Mouse (Mus musculus): ENCODE results near the gene Pacrg.

Gene Pacrg

DNA sequence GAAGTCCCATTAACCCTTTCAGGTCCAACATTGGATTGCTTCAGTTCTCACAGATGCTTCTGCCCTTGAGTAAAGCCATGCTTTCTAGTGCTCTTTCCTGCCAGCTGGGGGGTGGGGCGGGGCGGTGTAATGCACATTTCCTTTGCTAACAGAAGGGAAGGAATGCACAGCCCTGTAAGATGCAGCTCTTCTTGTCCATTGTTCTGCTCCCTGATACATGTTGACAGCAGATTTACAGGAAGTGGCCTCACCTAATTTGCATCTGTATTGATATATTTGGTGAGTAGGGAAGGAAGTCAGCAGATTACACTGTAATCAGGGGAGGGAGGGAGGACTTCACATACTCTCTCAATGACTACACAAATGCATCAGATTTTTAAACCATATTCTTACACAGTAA is 100.0 kb downstream of the Pacrg start:
- DNase-seq (ENCODE audit: low spot score): no peak

DNA sequence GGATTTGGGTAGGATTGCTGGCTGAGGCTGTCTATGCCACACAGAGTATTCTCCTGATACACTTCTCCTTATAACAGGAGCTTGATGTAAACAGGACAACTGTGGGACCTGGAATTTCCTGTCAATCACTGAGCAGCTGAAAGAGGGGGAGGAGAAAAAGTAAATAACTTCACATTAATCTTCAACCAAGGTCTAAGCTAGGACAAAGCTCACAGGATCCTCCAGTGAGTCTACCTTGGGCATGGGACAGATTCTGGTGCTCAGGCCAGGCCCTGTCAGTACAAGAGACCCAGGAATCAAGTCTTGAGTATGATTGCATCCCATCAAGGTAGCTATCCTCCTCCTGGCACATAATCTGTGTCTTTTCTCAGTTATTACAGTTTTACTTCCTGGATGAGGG is 102.1 kb downstream of the Pacrg start:
- no peak for DNase-seq (ENCODE audit: low spot score)

DNA sequence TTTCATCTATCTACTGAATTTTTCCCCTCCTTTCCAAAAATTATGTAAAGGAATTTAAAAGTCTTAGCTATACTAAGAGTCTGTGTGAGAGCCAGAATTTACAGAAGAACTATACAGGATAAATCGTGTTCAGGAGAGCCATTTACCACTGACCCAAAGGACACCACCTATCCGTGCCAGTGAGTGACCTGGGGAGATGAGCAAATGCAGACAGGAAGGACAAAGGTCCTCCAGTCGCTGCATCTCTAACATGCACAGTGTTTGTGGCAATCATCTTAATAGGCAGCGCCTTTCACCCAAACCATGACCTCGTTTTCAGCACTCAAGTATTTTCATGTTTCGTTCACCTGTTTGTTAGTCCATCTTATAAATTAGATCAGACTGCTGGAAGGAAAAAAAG is 105.4 kb downstream of the Pacrg start:
- DNase-seq (ENCODE audit: low spot score): no peak

DNA sequence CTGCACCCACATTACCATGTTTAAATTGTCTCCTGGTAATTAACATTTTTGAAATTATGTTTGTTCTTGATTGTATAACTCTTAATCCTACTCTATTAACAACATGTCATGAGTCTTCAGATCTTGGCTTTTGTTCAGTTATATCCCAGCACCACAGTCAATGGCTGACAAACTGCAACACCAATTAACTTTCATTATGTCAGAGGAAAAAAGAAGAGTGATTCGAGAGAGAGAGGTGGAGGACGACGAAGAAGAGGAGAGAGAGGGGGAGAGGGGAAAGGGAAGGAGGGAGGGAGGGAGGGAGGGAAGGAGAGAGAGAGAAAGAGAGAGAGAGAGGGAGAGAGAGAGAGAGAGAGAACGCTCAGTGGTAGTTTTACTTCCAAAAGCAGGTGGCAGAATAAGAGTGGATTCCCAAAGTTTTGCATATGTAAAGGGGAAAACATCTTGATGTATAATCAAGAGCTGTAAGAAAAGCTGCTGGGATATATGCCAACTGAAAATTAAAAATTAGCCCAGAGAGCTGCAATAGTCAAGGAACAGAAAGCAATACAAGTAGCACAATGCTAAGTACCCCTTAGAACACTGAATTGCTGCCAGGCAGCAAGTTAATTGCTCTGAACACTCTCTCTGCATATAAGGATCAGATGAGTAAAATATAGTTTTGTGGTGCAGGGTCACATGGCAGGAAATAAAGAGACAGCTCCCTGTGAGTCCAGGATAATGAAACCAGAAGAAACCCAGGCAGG is 107.6 kb downstream of the Pacrg start:
- no peak for DNase-seq (ENCODE audit: low spot score)

DNA sequence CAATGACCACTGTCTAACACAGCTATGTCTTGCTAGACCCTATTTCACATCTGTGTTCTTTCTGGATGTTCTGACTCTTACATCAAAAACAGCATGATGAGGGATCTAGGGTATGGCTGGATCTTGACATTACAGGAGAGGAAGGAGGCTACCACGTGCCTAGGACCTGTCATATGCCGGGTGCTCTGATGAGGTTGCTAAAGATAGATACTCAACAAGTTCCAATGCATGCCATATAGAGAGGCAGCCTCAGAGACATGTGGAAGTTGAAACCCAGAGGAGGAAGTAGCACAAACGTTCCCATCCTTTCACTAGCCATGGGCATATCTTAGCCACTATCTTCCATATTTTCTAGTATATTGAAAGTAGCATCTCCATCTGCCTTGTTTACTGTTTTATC is 115.3 kb downstream of the Pacrg start:
- DNase-seq (ENCODE audit: low spot score): no peak

DNA sequence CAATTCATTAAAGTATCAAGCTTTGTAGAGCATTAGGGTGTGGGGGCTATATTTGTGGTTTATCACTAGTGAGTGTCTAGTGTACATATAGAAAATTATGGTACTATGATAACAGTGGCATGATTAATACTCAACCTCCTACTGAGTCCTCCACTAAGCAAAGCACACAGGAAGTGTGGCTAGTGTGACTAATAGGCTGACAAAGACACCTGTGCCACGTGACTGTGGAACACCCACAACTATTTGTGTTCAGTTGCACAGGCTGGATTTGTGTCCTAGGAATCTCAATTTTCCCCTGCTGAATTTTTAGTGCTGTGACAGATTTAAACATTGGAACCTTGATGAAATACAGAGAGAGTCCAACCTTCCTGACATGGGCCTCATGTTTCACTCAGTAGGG is 118.5 kb downstream of the Pacrg start:
- DNase-seq (ENCODE audit: low spot score): no peak

DNA sequence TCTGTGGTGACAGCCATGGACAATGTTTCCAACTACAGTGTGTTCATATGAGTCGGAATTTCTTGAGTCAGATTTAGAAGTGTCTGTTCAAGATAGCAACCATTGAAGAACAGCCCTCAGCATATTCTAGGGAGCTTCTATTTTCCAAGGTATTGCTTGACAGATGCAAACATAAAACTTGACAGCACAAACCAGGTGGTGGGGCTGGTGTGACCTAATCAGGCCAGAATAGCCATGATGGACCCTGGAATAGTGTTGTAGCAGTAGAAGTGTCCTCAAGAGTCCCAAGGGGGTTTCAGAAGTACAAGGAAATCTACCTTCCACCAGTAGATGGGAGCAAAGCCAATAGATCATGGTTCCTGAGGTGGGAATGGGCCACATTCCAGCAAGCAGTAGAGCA is 123.0 kb downstream of the Pacrg start:
- no peak for DNase-seq (ENCODE audit: low spot score)

DNA sequence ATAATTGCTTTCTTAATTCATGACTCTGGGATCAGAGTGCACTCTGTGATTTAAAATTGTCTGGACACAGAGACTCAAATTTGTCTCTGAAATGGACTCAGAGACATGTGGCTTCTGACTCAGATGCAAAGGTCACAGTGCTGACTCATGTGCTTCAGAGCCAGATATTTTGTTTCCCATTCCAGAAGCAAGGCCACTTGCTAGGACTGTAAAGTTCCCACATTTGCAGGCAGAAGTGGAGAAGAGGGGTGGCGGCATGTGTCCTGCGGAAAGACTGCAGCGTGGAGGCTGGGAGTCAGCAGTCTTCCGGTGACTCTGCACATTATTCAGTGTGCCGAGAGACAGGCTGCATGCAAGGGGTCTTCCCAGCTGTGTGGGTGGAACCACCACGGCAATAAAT is 137.3 kb downstream of the Pacrg start:
- peak; percentile 88 for DNase-seq (ENCODE audit: low spot score)

DNA sequence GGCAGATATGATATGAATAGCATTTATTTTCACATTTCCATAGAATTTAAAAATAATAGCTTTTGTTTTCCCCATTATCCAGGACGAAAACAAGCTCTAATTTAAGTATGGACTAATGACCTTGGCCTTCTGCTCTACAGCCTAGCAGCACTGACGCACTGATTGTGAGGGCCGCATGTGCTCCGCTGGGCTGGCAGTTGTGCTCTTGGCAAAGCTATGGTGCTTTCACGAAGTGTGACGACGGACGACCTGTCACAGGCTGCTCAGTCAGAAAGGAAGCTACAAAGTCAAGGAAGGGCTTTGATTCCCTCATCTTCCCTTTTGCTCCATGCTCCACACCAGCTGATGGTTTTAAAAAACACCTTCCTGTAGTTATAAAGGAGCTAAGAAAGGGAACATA is 142.1 kb downstream of the Pacrg start:
- DNase-seq (ENCODE audit: low spot score): no peak

DNA sequence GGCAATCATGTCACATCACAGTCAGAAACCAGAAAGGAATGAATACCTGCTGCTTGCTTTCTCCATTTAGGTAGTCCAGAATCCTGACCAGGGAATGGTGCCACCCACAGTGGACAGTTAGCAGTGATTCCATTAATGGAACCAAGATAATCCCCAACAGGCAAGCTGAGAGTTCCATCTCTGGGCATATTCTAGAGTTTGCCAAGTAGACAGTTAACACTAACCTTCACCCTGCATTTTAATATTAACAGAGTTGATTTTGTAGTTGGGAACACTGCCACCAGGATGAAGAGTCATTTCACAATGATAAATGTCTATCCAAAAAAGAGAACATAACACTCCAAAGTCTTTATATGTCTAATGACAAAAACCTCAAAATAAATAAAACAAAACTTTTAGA is 144.7 kb downstream of the Pacrg start:
- peak; percentile 61 for DNase-seq (ENCODE audit: low spot score)

DNA sequence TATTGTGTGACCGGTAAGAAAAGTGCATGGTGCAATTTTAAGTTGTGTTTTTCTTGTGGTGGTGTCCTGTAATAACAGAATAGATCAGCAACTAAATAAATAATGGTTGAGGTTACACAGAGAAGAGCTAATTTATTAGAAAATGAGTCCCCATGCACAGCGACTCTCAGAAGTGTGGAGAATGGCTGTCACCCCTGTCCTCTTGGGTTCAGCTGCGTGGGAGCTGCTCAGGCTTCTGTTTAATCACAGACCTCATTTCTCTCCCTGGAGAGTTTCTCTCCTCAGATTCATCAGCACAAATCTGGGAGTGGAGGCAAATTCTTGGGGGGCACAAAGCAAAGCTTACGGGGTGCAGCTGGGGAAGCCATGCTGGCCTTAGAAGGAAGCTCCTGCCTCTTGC is 163.0 kb downstream of the Pacrg start:
- DNase-seq (ENCODE audit: low spot score): no peak

DNA sequence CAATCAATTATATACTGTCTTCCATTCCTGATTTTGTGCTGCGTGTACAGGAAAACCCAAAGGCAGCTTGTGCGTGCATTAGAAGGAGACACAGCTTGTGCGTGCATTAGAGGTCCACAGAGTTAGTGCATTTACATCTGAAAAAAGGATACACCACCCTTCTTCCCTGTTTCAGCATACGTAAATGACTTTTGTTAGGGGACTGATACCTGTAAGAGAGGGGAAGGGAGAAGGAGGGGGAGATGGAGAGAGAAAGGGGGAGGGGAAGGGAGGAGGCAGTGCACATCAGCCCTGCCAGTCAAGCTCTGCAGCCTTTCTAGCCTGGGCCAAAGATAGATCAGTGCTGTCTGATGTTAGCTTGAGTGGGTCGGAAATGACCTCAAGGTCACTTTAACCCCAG is 164.6 kb downstream of the Pacrg start:
- DNase-seq (ENCODE audit: low spot score): no peak

DNA sequence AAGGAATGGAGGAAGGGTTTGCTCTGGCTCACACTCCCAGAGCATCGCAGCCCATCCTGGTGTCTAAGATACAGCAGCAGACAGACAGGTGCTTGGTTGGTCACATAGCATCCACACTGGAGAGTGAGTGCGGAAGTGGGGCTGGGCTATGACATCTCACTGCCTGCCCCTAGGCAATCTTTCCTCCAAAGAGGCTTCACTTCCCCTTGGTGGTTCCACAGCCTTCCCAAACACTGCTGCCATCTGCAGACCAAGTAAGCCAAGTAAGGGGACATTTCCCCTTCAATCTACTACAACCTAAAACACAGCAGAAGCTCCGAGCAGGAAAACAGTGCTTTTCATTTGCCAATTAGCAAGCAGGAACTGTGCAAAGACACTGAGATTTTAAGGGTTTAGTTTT is 165.1 kb downstream of the Pacrg start:
- DNase-seq (ENCODE audit: low spot score): peak; percentile 18

DNA sequence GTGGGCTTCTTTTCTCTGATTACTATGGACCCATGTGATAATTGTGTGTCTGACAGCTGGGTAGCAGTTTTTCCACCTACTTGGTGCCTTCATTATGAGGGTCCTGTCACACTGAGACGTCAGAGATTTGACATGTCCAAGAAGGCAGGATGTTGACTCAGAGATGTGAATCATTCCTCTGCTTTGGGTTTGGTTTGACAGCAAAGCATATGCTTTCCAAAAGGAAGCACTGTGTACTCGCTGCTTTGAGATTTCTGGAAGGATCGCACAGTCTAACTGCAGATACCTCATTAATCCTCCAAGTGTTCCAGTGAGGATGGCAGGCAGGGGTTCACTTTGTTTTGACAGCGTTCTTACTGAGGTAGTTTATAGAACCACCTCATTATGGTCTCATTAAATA is 178.8 kb downstream of the Pacrg start:
- DNase-seq (ENCODE audit: low spot score): no peak

DNA sequence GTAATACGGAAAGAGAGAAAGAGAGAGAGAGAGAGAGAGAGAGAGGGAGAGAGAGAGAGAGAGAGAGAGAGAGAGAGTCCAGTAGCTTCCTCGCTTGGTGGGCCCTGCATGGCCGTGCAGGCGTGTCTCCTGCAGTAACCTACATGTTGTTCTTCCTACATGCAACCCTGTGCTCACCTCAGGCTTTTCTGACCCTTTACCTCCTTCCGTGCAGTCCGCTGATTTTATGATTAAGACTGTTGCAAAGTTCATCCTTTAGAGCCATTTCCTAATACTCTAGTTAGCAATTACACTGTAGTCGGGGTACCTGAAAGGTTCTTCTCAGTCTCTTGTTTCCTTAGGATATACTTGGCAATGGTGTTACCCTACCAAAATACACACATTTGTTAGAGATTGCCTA is 196.5 kb downstream of the Pacrg start:
- DNase-seq (ENCODE audit: low spot score): no peak

DNA sequence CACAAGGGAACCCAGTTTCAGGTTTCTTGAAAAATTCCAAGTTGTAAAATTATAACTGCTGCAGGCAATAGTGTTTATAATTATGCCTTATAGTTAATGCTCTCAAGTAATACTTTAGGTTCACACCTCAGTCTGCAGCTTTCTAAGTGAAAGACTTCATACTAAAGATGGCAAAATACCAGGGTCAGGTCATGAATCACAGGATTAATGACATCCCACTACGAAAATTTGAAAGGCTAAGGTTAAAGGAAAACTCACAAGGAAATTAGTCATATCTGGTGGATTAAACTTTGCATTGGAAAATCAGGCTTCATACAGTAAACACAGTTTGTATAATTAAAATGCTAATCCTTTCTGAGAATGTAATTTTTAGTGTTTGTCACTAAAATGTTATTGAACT is 200.3 kb downstream of the Pacrg start:
- DNase-seq (ENCODE audit: low spot score): no peak

DNA sequence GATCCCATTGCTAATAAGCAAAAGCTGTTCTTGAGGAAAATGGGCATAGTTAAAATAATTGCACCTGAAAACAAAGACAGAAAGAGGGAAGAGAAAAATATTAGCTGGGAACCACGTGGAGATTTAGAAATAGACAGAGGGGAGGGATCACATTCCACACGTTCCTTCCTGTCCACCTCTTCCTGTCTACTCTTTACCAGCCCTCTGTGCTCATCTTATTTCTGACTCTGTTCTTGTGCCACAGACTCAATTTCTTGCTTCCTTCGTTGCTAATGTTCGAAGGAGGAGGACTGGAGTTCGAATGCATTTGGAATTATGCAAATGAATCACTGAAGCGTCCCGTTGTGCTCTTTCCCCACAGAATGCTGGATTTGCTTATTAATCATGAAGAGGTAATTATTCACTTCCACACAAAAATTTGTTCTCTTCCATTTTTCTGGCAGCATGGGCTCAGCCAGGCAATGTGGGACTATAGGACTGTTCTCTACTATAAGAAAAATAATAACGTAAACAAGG is 204.1 kb downstream of the Pacrg start:
- no peak for DNase-seq (ENCODE audit: low spot score)

DNA sequence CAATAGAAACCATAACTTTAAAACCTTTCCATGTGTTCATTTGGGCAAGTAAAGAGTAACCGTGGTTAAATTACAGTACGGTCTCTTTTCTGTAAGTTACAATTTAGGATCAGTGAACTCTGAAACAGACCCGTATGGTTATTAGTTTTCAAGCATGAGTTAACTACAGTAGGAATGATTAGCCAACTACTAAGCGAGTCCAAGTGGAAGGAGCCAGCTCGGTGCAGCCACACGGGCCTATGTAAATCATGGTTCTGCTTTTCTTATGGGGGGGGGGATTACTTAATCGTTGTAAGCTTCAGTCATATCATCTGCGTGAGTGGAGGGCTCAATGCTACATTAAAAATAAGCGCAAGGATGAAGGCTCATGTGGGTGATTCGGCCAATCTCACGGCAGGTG is 204.6 kb downstream of the Pacrg start:
- DNase-seq (ENCODE audit: low spot score): no peak

DNA sequence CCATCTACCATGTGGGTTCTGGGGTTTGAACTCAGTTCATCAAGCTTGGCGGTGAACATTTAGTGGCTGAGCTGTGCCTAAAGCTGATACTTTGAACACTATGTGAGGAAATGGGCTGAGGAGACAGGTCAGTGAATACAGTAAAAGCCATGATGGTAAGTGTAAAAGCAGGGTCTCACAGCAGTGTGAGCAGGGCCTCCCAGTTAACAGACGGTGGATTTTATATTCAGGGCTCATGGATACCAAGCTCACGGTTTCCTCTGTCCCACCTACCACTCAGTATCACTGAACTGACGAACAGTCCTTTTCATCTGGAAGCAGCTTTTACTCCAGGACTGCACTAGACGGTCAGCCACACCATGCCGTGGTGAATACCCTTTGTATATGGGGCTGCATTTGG is 205.1 kb downstream of the Pacrg start:
- DNase-seq (ENCODE audit: low spot score): no peak

DNA sequence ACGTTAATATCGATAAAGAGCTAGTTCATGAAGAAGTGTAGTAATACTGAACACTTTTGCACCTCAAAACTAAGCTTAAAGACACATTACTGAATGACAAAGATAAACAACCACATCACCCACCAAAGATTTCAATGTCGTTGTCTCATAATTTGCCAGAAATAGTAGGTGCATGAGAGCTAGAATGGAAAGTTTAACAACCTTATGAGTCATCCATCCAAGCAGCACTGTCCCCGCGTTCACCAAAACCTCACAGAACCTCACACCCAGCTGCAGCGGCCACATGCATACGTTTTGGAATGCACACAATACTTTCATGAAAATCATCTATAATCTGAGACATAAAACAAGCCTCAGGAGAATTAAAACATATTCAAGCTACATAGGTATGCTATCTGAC is 206.3 kb downstream of the Pacrg start:
- DNase-seq (ENCODE audit: low spot score): no peak

DNA sequence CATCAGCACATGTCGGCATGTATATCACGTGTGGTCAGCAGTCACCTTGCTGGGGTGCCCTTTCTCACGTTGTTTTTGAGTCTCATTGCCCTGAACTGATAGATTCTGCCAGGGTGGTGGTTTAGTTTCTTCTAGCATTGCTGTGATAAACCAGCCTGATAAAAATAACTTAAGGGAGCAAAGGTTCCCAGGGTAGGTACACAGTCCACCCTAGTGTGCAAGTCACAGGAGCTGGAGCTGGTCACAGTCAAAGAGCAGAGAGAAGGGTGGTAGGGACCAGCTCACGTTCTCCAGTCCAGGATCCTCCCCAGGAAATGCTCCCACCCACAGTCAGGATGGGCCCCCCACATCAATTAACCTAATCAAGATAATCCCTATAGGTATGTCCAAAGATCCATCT is 211.9 kb downstream of the Pacrg start:
- DNase-seq (ENCODE audit: low spot score): no peak

DNA sequence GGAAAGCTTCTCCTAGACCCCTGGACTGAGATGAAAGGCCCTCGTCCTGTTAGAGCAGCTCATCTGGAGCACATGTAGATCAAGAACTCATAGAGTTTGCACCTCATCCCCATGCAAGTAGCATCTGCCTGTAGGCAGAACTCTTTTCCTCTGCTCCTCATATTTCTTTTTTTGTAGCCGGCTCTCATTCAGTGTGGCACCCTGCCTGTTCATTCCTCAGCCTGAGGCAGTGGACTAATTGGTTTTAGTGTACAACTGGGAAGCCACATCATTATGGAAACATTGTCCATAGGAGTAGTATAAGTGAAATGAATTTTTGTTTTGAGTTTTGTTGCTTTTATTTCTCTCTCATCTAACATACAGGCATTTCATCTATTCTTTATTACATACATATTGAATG is 212.6 kb downstream of the Pacrg start:
- DNase-seq (ENCODE audit: low spot score): no peak

DNA sequence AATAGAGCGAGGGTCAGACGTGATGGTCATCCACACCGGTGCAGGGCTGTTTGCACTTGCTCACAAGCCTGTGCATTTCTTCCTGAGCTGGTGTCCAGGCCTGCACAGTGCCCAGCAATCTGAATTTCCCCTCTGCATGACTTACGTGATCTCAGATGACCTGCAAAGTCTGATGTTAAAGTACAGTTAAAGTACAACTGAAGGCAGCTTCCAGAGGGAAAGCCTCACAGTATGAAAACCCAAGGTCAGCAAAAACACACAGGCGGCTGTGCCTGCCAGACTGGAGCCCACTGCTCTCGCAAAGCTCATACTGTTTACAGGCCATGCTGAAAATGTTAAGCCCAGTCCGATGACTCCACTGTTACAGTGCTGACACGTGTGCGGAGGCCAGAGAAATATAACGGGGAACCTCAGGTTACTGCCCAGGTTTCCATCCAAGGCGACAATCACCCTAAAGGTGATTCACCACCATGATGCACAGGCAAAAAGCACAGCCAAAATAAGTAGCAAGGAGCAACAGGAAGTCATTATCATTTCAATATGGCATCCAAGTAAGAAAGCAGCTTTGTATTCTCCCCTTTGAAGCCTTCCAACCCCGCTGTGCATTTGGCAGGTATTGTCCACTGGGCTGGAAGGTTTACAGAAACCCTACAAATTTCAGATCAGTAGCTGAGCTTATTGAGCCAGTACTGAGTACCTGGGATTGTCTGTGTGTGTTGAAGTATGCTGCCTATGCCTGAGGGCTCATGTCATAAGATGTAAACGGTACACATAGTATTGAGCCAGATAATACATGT is 213.6 kb downstream of the Pacrg start:
- DNase-seq (ENCODE audit: low spot score): no peak
